Mouse (Mus musculus): ENCODE results near the gene Slc44a5.
A peak's percentile ranks its signal among the peaks of the same experiment; 100 is the strongest.

Slc44a5 gene

GRCm38 (mm10) chr3:153973171-153973948 is at the start of gene Slc44a5:
Gene Slc44a5, plus strand, starts transcription at chr3:153973436.
- DNase-seq (ENCODE audit: low read depth, low spot score): peak; percentile 67

- no peak for DNase-seq (ENCODE audit: low read depth, low spot score)
Observed at GRCm38 (mm10) chr3:153926333-153926732, 46.9 kb upstream of the Slc44a5 start.

GRCm38 (mm10) chr3:153929526-153929925 is 43.7 kb upstream of the Slc44a5 start:
- DNase-seq (ENCODE audit: low read depth, low spot score): no peak

- DNase-seq (ENCODE audit: low read depth, low spot score): no peak
Observed at GRCm38 (mm10) chr3:153932461-153932860, 40.8 kb upstream of the Slc44a5 start.

- peak; percentile 56 for DNase-seq (ENCODE audit: low read depth, low spot score)
Observed at GRCm38 (mm10) chr3:153935878-153936277, 37.4 kb upstream of the Slc44a5 start.

- DNase-seq (ENCODE audit: low read depth, low spot score): no peak
Observed at GRCm38 (mm10) chr3:153937116-153937810, 36.0 kb upstream of the Slc44a5 start.

- DNase-seq (ENCODE audit: low read depth, low spot score): no peak
Observed at GRCm38 (mm10) chr3:153940021-153940420, 33.2 kb upstream of the Slc44a5 start.

GRCm38 (mm10) chr3:153940486-153940885 is 32.8 kb upstream of the Slc44a5 start:
- DNase-seq (ENCODE audit: low read depth, low spot score): no peak

GRCm38 (mm10) chr3:153941613-153942012 is 31.6 kb upstream of the Slc44a5 start:
- DNase-seq (ENCODE audit: low read depth, low spot score): no peak

GRCm38 (mm10) chr3:153943003-153943640 is 30.1 kb upstream of the Slc44a5 start:
- peak; percentile 12 for DNase-seq (ENCODE audit: low read depth, low spot score)

- DNase-seq (ENCODE audit: low read depth, low spot score): peak; percentile 44
Observed at GRCm38 (mm10) chr3:153943901-153944334, 29.3 kb upstream of the Slc44a5 start.

GRCm38 (mm10) chr3:153944335-153944990 is 28.8 kb upstream of the Slc44a5 start, which contains the start of gene Acadm:
Gene Acadm, minus strand, starts transcription at chr3:153944632.
- DNase-seq (ENCODE audit: low read depth, low spot score): peak; percentile 97

- DNase-seq (ENCODE audit: low read depth, low spot score): no peak
Observed at GRCm38 (mm10) chr3:153947271-153947670, 26.0 kb upstream of the Slc44a5 start.

- DNase-seq (ENCODE audit: low read depth, low spot score): no peak
Observed at GRCm38 (mm10) chr3:153948176-153948575, 25.1 kb upstream of the Slc44a5 start.

GRCm38 (mm10) chr3:153957916-153958315 is 15.3 kb upstream of the Slc44a5 start:
- no peak for DNase-seq (ENCODE audit: low read depth, low spot score)

GRCm38 (mm10) chr3:153959035-153959730 is 14.1 kb upstream of the Slc44a5 start:
- peak; percentile 59 for DNase-seq (ENCODE audit: low read depth, low spot score)

GRCm38 (mm10) chr3:153959731-153960207 is 13.5 kb upstream of the Slc44a5 start:
- DNase-seq (ENCODE audit: low read depth, low spot score): no peak

GRCm38 (mm10) chr3:153960884-153961283 is 12.4 kb upstream of the Slc44a5 start:
- no peak for DNase-seq (ENCODE audit: low read depth, low spot score)

- peak; percentile 36 for DNase-seq (ENCODE audit: low read depth, low spot score)
Observed at GRCm38 (mm10) chr3:153961632-153962389, 11.4 kb upstream of the Slc44a5 start.

GRCm38 (mm10) chr3:153967447-153967846 is 5.8 kb upstream of the Slc44a5 start:
- no peak for DNase-seq (ENCODE audit: low read depth, low spot score)
